Mouse (Mus musculus) MEL (cell line): ENCODE measurements at regions not wholly inside any gene's neighbourhood (a gene's known extent, or its start where the extent isn't known, plus 50 kb on each side); places are given as distances from the start of the nearest gene placed in this dataset.

Experiments used
- DNase-seq: peaks from one replicate; pipeline ENCODE4 v3.0.0; 2011; ENCODE audit warnings: low read depth, low spot score
- H3K27ac ChIP-seq: 2 replicates; pipeline ENCODE4 v1.5.1; 2012; ENCODE audit warnings: low read depth, mild to moderate bottlenecking, control low read depth, low read length, moderate library complexity; ENCODE audit not compliant: control insufficient read depth
- H3K27me3 ChIP-seq, 2 experiments: fragments of 150-350 bp in 1 of 2; sonication (generic) in 1 of 2; 2 replicates each; pipeline ENCODE4 v1.6.1; 2012; ENCODE audit warnings: low read length in 2 of 2, mild to moderate bottlenecking in 2 of 2, improper control_type of control experiment in 1 of 2, moderate library complexity in 1 of 2; ENCODE audit not compliant: insufficient read depth in 2 of 2, control insufficient read depth in 1 of 2
- H3K36me3 ChIP-seq, 2 experiments: 2 replicates each; pipeline ENCODE4 v1.6.1; 2012 to 2014; ENCODE audit warnings: low read length in 2 of 2, improper control_type of control experiment in 1 of 2, inconsistent platforms in 1 of 2, mild to moderate bottlenecking in 1 of 2; ENCODE audit not compliant: insufficient read depth in 2 of 2, control insufficient read depth in 1 of 2
- H3K4me1 ChIP-seq, 2 experiments: fragments of 150-350 bp in 1 of 2; sonication (generic) in 1 of 2; 2 replicates each; pipeline ENCODE4 v1.6.1; 2012; ENCODE audit warnings: low read length in 2 of 2, improper control_type of control experiment in 1 of 2, mild to moderate bottlenecking in 1 of 2; ENCODE audit not compliant: insufficient read depth in 2 of 2, control insufficient read depth in 1 of 2
- H3K4me3 ChIP-seq, 2 experiments: fragments of 150-350 bp in 1 of 2; sonication (generic) in 1 of 2; 2 replicates each; pipeline ENCODE4 v1.5.1; 2012; ENCODE audit warnings: low read depth in 2 of 2, low read length in 2 of 2, mild to moderate bottlenecking in 2 of 2, moderate library complexity in 2 of 2, control low read depth in 1 of 2, improper control_type of control experiment in 1 of 2; ENCODE audit not compliant: control insufficient read depth in 1 of 2, insufficient read depth in 1 of 2
- H3K79me2 ChIP-seq: 2 replicates; pipeline ENCODE4 v1.6.1; 2012; ENCODE audit warnings: mild to moderate bottlenecking, low read length, moderate library complexity; ENCODE audit not compliant: control insufficient read depth, poor library complexity, insufficient read depth
- H3K9ac ChIP-seq: 2 replicates; pipeline ENCODE4 v1.6.1; 2012; ENCODE audit warnings: low read depth, mild to moderate bottlenecking, control low read depth, low read length, moderate library complexity; ENCODE audit not compliant: control insufficient read depth, poor library complexity, severe bottlenecking
- H3K9me3 ChIP-seq: fragments of 150-350 bp; sonication (generic); replicated peaks from 2 replicates; pipeline ENCODE4 v1.6.1; 2012; ENCODE audit warnings: mild to moderate bottlenecking, low read length, improper control_type of control experiment, moderate library complexity; ENCODE audit not compliant: insufficient read depth
- CTCF ChIP-seq, 3 experiments: IDR thresholded peaks in 2 of 3; conservative IDR thresholded peaks in 1 of 3; 2 replicates each; pipeline ENCODE4 v1.5.1; 2011 to 2012; ENCODE audit warnings: low read length in 3 of 3, low read depth in 2 of 3, mild to moderate bottlenecking in 2 of 3, improper control_type of control experiment in 1 of 3, inconsistent platforms in 1 of 3, mixed read lengths in 1 of 3, moderate library complexity in 1 of 3; ENCODE audit not compliant: control insufficient read depth in 1 of 3, insufficient read depth in 1 of 3, poor library complexity in 1 of 3, severe bottlenecking in 1 of 3
- MAX ChIP-seq: IDR thresholded peaks from 2 replicates; pipeline ENCODE4 v1.6.1; 2011; ENCODE audit warnings: low read length, improper control_type of control experiment
- MAZ ChIP-seq: IDR thresholded peaks from 2 replicates; pipeline ENCODE4 v1.6.1; 2012; ENCODE audit warnings: low read depth, mild to moderate bottlenecking, inconsistent platforms, low read length, improper control_type of control experiment
- MYB ChIP-seq: IDR thresholded peaks from 2 replicates; pipeline ENCODE4 v1.6.1; 2011; ENCODE audit warnings: mild to moderate bottlenecking, low read depth, low read length, improper control_type of control experiment
- NELFE ChIP-seq: IDR thresholded peaks from 2 replicates; pipeline ENCODE4 v1.6.1; 2011; ENCODE audit warnings: low read depth, low read length, improper control_type of control experiment

DNA sequence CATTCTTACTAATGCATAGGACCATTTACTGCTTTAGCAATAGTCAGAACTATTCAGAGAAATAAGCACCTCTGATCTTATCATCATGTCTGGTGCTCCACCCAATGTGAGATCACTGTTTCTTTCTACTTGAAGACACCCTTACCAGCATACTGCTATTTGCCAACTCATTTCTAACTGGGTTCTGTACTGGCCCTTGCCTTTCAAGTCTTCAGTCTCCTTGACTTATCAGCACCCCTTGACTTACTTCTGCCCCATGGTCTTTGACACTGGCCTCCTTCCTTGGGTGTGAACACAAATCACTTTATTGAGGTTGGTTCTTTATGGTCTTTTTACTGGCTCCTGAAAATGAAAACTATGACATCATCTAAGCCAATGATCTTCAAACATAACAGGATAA lies 59.3 kb upstream of the Dnah7b start:
- Histone ChIP-seq H3K4me1 (no peaks in the 10 kb centered on the region), H3K27ac (no peak overlapping the region), H3K27me3 (no peaks in the 10 kb centered on the region; a peak in 1 of 4 replicates), H3K79me2 (no peaks in the 10 kb centered on the region), H3K9ac (no peak overlapping the region), H3K9me3 (no peaks in the 10 kb centered on the region), H3K36me3 (no peaks in the 10 kb centered on the region), H3K4me3 (no peak overlapping the region)
- no peak for DNase-seq
- TF ChIP-seq MAZ (no peak), MYB (no peak), NELFE (no peak), MAX (no peak), CTCF (IDR thresholded peaks at IDR 0.05 in 2 of 3, conservative IDR thresholded peaks at IDR 0.05 in 1 of 3; ENCODE audit: control insufficient read depth in 1 of 3, insufficient read depth in 1 of 3, low read depth in 2 of 3, low read length in 3 of 3, poor library complexity in 1 of 3, severe bottlenecking in 1 of 3) (no peak)
